Mouse (Mus musculus): Measurements from ENCODE around the gene Chtf18.

Gene Chtf18

GRCm38 (mm10) chr17:25732082-25732481 is 4.9 kb upstream of the Chtf18 start:
- DNase-seq = peak; percentile 85

GRCm38 (mm10) chr17:25728009-25728270 is 721 bp upstream of the Chtf18 start:
- DNase-seq = no peak

- no peak for DNase-seq
These were observed 2.0 kb downstream of the Chtf18 start for GRCm38 (mm10) chr17:25725264-25725663.

GRCm38 (mm10) chr17:25723919-25724318 is 3.3 kb downstream of the Chtf18 start:
- DNase-seq = no peak

DNA sequence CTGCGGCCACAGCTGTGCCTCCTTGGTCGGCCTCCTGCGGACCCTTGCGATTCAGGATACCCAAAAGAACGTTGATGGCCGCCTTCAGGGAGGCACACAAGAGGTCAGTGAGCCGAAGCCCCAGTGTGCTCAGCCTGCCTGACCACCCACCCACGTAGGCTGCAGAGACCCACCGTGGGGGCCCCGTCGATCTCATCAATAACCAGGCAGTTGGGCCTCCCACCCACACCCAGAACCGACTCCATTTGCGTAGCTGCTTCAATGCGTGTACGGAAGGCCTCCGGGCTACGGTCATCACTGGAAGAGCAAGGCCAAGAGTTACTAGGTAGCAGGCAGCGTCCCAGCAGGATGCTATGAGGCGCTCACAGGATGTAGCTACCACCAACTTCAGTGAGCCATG is 3.7 kb downstream of the Chtf18 start:
- no peak for DNase-seq

DNA sequence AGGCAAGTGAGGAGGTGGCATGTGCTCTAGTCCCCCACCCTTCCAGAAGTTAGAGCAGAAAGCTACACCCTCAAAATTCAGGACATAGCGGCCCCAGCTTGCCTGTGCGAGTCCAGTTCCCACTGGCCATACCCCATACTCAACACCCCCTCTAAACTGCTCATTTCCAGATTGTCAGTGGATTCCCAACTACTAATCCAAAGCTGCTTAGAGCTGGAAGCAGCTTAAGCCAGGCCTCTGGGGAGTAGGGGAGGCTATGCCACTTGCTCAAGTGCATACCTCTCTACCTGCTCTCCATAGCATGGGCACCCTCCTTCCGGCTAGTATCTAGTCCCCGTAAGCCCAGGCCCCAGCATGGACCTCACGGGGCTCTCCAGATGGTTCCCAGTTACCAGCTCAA is 5.7 kb downstream of the Chtf18 start:
- DNase-seq = no peak

- DNase-seq = no peak
These were observed 9.5 kb downstream of the Chtf18 start for GRCm38 (mm10) chr17:25717691-25718090.

GRCm38 (mm10) chr17:25716711-25717637 is 10.2 kb downstream of the Chtf18 start, which contains the start of gene Gng13:
Gene Gng13, plus strand, starts transcription at chr17:25717171.
- DNase-seq = no peak

GRCm38 (mm10) chr17:25716130-25716529 is 11.1 kb downstream of the Chtf18 start:
- DNase-seq = no peak

GRCm38 (mm10) chr17:25715627-25716026 is 11.6 kb downstream of the Chtf18 start:
- DNase-seq = no peak

DNA sequence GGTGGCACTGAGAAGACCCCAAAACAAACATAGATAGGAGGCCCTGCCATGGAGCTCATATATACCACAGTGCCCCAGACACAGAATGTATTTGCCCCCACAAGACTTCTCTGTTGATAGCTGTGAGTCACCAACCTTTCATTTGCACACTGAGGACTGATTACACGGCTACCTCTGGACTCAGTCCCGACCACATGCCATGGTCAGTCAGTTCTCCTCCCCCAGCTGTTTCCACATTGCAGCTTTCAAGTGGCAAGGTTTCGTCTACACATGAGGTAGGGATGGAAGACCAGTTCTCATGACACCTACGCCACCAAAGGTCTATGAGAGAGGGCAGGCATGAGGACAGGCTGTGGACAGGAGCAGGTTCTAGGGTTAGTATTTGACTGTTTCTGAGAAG is 16.1 kb downstream of the Chtf18 start:
- DNase-seq = no peak

- no peak for DNase-seq
These were observed 17.2 kb downstream of the Chtf18 start for GRCm38 (mm10) chr17:25709994-25710393.

DNA sequence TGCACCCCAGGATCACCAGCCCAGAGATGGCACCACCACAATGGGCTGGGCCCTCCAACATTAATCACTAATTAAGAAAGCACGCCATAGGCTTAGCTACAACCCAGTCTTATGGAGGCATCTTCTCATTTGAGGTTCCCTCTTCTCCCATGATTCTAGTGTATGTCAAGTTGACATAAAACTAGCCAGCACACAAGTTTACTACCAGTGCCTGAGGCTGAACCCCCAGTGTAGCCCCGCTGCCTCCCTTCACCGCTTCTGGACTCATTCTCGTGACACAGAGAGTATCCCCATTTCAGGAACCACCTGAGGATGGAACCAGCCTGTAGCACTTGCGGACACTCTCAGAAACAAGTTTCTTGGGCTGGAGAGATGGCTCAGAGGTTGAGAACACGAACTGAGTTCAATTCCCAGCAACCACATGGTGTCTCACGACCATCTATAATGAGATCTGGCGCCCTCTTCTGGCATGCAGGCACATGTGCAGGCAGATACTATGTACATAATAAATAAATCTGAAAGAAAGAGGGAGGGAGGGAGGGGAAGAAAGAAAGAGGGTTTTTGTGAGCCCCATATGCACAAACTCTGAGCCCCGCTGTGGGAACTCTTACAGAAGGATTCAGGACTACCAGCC is 26.2 kb downstream of the Chtf18 start:
- no peak for DNase-seq

DNA sequence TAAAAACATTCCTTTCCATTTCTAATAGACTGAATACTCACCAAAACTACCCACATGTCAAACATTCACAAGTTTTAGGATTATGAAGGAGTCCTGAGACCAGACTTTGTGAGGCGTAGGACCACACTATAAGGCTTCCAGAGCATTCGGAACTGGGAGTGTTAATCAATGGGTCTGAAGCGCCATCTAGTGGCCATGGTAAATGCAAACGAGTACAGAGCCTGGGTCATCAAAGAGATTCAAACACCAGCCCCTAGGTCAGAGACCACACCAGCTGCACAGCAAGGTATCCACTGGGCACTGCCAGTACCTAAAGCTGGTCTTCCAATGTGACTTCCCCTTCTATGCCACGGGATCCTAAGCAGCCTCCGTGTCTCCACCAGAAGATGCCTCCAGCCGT is 28.8 kb downstream of the Chtf18 start:
- peak; percentile 62 for DNase-seq

- no peak for DNase-seq
These were observed 31.0 kb downstream of the Chtf18 start for GRCm38 (mm10) chr17:25696263-25696662.

- no peak for DNase-seq
These were observed 38.3 kb downstream of the Chtf18 start for GRCm38 (mm10) chr17:25688922-25689321.

DNA sequence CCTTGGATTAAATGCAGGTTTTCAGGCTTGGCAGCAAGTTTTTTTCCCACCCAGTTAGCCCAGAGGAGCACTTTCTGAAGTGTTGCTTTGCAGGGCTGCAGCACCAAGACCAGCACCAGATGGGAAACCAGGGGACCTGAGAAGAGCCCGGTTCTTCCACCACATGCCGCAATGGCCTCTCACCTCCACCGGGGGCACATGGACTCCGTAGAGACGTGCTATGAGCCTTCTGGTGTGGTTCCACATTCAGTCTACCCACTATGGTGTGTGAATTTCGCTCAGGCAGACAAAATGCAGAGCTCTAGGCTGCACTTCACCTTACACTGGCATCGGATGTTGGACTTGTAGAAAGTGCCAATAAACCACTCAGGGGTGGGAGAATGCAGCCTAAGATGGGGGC is 40.9 kb downstream of the Chtf18 start:
- DNase-seq = no peak

DNA sequence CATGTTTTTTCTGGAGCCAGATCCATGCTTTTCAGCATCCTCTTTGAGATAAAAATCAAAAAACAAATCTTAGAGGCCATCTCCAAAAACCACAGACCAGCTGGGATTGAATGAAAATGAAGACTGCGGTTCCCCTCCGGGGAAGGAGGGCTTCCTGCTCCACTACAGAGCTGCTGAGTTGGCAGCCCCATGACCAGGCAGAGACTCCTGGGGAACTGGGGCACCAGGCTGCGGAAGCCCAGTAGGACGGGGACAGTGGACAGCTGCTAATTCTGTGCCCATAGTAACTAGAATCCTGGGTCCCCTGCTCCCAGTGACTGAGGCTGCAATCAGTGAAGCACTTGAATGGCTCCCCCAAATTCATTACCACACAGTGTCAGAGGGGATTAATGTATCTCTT is 45.6 kb downstream of the Chtf18 start:
- DNase-seq = peak; percentile 48

DNA sequence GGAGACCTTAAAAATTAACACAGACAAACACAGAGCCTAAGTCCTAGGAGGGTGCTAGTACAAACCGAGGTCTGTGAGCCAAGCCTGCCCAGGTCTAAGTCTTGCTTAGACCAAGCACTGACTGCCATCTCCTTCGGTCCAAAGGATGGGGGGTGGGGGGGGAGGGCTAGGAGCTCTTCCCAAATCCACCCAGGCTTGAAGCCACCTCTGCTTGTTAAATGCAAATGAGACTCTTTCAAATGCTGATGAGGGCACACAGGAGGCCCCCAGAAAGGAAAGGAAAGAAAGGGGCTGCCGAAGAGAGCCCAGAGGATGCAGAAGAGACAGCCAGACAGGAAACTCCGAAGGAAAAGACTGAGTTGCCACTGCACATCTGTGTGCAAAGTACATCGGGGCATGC is 47.4 kb downstream of the Chtf18 start:
- no peak for DNase-seq

DNA sequence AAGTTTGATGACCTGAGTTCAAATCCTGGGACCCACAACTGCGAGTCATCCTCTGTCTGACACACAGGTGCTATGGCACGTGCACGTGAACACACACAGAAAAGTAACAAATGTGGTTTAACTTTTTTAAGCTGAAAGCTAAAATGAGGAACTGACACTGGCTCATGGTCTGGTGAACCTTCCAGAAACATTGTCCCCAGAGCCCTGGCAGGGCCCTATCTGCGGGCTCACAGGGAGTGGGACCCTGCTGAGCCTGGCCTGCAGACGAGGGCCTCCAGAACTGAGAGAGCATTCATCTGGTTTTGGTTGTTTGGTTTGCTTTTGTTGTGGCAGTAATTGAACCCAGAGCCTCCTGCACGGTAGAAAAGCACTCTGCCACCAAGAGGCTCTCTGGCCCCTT is 49.2 kb downstream of the Chtf18 start:
- DNase-seq = no peak

GRCm38 (mm10) chr17:25672982-25673381 is 54.2 kb downstream of the Chtf18 start:
- DNase-seq = peak; percentile 73
